Mouse (Mus musculus) E14TG2a.4 (cell line): Measurements from ENCODE around the gene Npffr2.

Source experiments
- CTCF ChIP-seq: conservative IDR thresholded peaks from 2 replicates; pipeline ENCODE4 v1.5.1; 2014; ENCODE audit warnings: low read length
- NANOG ChIP-seq: IDR thresholded peaks from 2 replicates; pipeline ENCODE4 v1.6.1; 2014; ENCODE audit warnings: borderline replicate concordance, low read length, mixed read lengths
- POU5F1 ChIP-seq: IDR thresholded peaks from 2 replicates; pipeline ENCODE4 v1.6.1; 2014; ENCODE audit warnings: low read length, borderline replicate concordance

DNA sequence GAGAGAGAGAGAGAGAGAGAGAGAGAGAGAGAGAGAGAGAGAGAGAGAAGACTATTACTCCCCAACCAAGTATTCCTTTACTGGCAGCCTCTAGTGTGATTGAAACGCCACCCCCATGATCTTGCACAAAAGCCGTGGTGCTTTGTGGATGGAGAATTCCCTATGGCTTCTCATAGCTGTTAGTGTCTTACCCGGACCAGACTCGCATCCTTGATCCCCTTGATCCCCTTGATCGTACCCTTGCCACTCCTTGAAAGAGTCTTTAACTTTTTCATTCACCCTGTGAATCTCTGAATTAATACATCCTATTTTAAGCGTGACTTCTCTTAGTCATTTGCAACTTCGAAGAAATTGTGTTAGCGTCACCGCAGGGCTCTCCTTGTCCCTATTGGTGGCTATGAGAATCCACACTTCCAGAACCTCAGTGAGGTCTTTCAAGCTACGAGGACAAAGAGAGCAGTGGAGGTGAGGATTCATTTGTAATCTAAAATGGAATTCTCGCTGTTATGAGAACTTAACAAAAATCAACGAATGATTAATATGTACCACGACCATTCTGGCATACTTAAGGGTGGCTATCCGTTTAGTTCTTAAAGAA lies 949 bp upstream of the Npffr2 start:
- TF ChIP-seq CTCF, result no peak
- TF ChIP-seq NANOG, result no peak
- TF ChIP-seq POU5F1, result no peak
